Mouse (Mus musculus): ENCODE data around the gene Npr2.

DNA sequence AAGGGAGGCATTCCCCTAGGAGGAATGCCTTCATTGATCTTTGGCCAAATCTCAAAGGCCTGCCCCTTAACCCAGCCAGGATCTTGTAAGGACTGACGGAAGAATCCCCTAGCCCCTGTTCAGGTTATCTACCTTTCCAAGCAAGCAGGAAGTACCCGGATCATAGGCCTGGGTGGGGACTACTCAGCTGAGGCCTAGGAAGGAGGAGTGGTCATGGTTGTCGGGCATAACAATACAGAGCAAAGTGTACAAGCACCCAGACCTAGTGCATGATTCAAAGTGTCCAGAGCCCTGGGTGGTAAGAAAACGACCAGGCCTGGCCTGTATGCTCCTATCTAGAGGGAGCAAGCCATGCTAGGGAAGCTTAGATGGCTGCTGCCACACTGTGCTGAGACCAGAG lies 43.9 kb downstream of the Npr2 start:
- TF ChIP-seq CTCF (conservative IDR thresholded peaks at IDR 0.05; ENCODE audit: low read length) (no peak), POU5F1 (IDR thresholded peaks at IDR 0.05; ENCODE audit: borderline replicate concordance, low read length) (no peak)

Data from E14TG2a.4 (cell line).